Mouse (Mus musculus): Measurements from ENCODE around the gene Tcf19.
"Not testable (repeated sequence)": the region's sequence is repeated elsewhere in the genome, so short reads cannot be mapped to it uniquely, and the experiment has no call there.

The Tcf19 gene

GRCm38 (mm10) chr17:35526644-35527043 lies 10.0 kb upstream of the Tcf19 start:
- DNase-seq = no peak

- no peak for DNase-seq
Measured at GRCm38 (mm10) chr17:35524354-35524753, 7.7 kb upstream of the Tcf19 start.

GRCm38 (mm10) chr17:35517526-35517925 lies 902 bp upstream of the Tcf19 start:
- DNase-seq = no peak

GRCm38 (mm10) chr17:35515911-35516640 lies 548 bp downstream of the Tcf19 start:
- peak; percentile 41 for DNase-seq

- no peak for DNase-seq
Measured at GRCm38 (mm10) chr17:35514756-35515155, 1.9 kb downstream of the Tcf19 start.

GRCm38 (mm10) chr17:35513886-35514285 lies 2.7 kb downstream of the Tcf19 start:
- DNase-seq = peak; percentile 74

GRCm38 (mm10) chr17:35512916-35513626 lies 3.6 kb downstream of the Tcf19 start:
- DNase-seq = no peak

- no peak for DNase-seq
Measured at GRCm38 (mm10) chr17:35509284-35509683, 7.3 kb downstream of the Tcf19 start.

- not testable (repeated sequence) for DNase-seq
Measured at GRCm38 (mm10) chr17:35508279-35508678, 8.3 kb downstream of the Tcf19 start.

GRCm38 (mm10) chr17:35507556-35508260 lies 8.9 kb downstream of the Tcf19 start:
- no peak for DNase-seq

GRCm38 (mm10) chr17:35506881-35507280 lies 9.7 kb downstream of the Tcf19 start:
- no peak for DNase-seq

- no peak for DNase-seq
Measured at GRCm38 (mm10) chr17:35505776-35506175, 10.8 kb downstream of the Tcf19 start, which contains the start of gene Pou5f1. TSS of gene Pou5f1 (plus strand) at chr17:35506018.

GRCm38 (mm10) chr17:35504628-35505481 lies 11.8 kb downstream of the Tcf19 start:
- DNase-seq = no peak

GRCm38 (mm10) chr17:35503849-35504248 lies 12.8 kb downstream of the Tcf19 start:
- DNase-seq = no peak

- no peak for DNase-seq
Measured at GRCm38 (mm10) chr17:35502762-35503161, 13.9 kb downstream of the Tcf19 start.

GRCm38 (mm10) chr17:35502226-35502625 lies 14.4 kb downstream of the Tcf19 start:
- no peak for DNase-seq

GRCm38 (mm10) chr17:35497124-35497523 lies 19.5 kb downstream of the Tcf19 start:
- no peak for DNase-seq

- DNase-seq = no peak
Measured at GRCm38 (mm10) chr17:35490320-35490719, 26.3 kb downstream of the Tcf19 start.

- no peak for DNase-seq
Measured at GRCm38 (mm10) chr17:35488041-35488440, 28.6 kb downstream of the Tcf19 start.

- no peak for DNase-seq
Measured at GRCm38 (mm10) chr17:35486726-35487125, 29.9 kb downstream of the Tcf19 start.

GRCm38 (mm10) chr17:35485702-35486101 lies 30.9 kb downstream of the Tcf19 start:
- DNase-seq = no peak

- peak; percentile 63 for DNase-seq
Measured at GRCm38 (mm10) chr17:35484066-35484465, 32.6 kb downstream of the Tcf19 start.

Data from right cerebral cortex, postnatal 14 days (tissue).